14 mouse cellular contexts compared by ENCODE assay signal in the genomic region with DNA sequence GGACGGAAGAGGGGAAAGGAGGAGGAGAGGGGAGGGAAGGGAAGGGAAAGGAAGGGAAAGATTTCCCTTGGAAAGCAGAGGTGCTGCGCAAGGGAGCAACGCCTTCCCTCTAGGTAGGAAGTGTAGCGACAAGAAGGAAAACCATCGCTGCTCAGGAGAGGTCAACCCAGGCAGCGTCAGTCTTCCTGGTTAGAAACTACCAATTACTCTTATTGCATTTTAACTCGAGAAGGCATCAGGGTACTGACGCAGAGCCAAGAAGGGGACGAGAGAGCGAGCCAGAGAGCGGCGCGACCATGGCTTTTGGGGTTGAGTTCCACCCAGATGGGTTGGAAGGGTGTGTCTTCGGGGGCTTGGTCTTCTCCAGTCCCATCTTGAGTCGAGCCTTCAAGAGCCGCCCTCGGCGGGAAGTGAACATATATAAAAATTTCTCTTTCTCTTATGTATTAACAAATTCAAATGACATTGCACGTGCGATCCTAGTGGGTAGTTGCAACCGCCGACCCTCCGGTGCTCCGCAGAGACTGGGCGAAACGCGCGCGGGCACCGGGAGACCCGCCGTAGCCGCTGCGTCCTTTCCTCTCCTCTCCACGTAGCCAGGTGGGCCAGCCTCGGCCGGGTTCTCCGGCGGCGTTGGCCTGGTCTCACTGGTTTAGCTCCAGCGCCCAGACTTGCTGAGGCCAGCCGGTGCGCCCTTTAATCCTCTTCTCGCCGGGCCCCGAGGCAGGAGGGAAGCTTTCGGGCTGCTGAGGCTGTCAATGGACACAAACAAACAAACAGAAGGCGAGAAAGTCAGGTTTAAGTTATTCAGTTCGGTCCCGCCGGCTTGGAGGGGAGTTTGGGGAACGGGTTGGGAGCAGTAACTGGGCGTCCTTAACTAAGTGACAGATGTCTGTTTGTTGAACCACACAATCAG. TPM values are rescaled to one million over a fixed set of nuclear protein-coding genes. Genes with fewer than 3 reads are reported as not detected.
DNase-seq lines count a peak whose midpoint lies in the region; ATAC-seq lines count a peak whose summit lies in the region.
"Had no signal": no experiment of that assay in that cellular context is flagged by ENCODE, and none has a peak within 500 bp of the region (broad histone marks: within the 10 kb centered on the region; RNA-seq: fewer than 3 reads in every experiment).

No protein-coding gene starts in this region.

- H3K27ac ChIP-seq in heart, embryonic 13.5 days (replicated peaks) = peak overlapping the region; percentile 86
- H3K27ac ChIP-seq in neural tube, embryonic 15.5 days (replicated peaks) = no peak overlapping the region
- peak overlapping the region; percentile 56; the same call in 1 of the 2 replicates for H3K27ac ChIP-seq in limb, embryonic 10.5 days
- no peak overlapping the region for H3K27ac ChIP-seq in stomach, embryonic 16.5 days (ENCODE audit: low read length)

- H3K36me3 ChIP-seq in heart, embryonic 13.5 days = no peaks in the 10 kb centered on the region
- H3K36me3 ChIP-seq in neural tube, embryonic 15.5 days = no peaks in the 10 kb centered on the region
- H3K36me3 ChIP-seq in limb, embryonic 10.5 days = no peaks in the 10 kb centered on the region
- no peaks in the 10 kb centered on the region for H3K36me3 ChIP-seq in stomach, embryonic 16.5 days (ENCODE audit: control insufficient read depth, insufficient read depth, low read length)
- H3K36me3 ChIP-seq: G1E had no signal

- H3K4me1 ChIP-seq in heart, embryonic 13.5 days = peaks cover 43% of the 10 kb centered on the region
- H3K4me1 ChIP-seq in neural tube, embryonic 15.5 days = peaks cover 28% of the 10 kb centered on the region
- peaks cover 78% of the 10 kb centered on the region for H3K4me1 ChIP-seq in limb, embryonic 10.5 days
- peaks cover 21% of the 10 kb centered on the region for H3K4me1 ChIP-seq in stomach, embryonic 16.5 days (ENCODE audit: control insufficient read depth, insufficient read depth, low read length)

- H3K27me3 ChIP-seq in heart, embryonic 13.5 days (replicated peaks) = peaks cover 91% of the 10 kb centered on the region
- H3K27me3 ChIP-seq in neural tube, embryonic 15.5 days (replicated peaks) = peaks cover 88% of the 10 kb centered on the region
- H3K27me3 ChIP-seq in limb, embryonic 10.5 days (ENCODE audit: low read depth, poor library complexity, severe bottlenecking) = peaks cover 92% of the 10 kb centered on the region
- peaks cover 75% of the 10 kb centered on the region for H3K27me3 ChIP-seq in stomach, embryonic 16.5 days (ENCODE audit: control insufficient read depth, insufficient read depth, low read length)

- H3K4me3 ChIP-seq in heart, embryonic 13.5 days = peak overlapping the region; percentile 53
- H3K4me3 ChIP-seq in neural tube, embryonic 15.5 days (replicated peaks) = no peak overlapping the region
- peak overlapping the region; percentile 48 for H3K4me3 ChIP-seq in limb, embryonic 10.5 days
- peak overlapping the region; percentile 19; the same call in 1 of the 2 replicates for H3K4me3 ChIP-seq in stomach, embryonic 16.5 days (replicated peaks; ENCODE audit: low read length)

- H3K9ac ChIP-seq in heart, embryonic 13.5 days = peak overlapping the region; percentile 83
- H3K9ac ChIP-seq in neural tube, embryonic 15.5 days (replicated peaks) = no peak overlapping the region
- H3K9ac ChIP-seq in stomach, embryonic 16.5 days (ENCODE audit: low read length) = no peak overlapping the region

- ATAC-seq in heart, embryonic 13.5 days (ENCODE audit: extremely low read depth, insufficient number of reproducible peaks, low FRiP score, low TSS enrichment) = no peak
- ATAC-seq in neural tube, embryonic 15.5 days (ENCODE audit: low FRiP score) = no peak
- no peak for ATAC-seq in stomach, embryonic 16.5 days (ENCODE audit: insufficient read depth, low FRiP score)

- H3K4me2 ChIP-seq in heart, embryonic 13.5 days = peak overlapping the region; percentile 76
- no peak overlapping the region for H3K4me2 ChIP-seq in neural tube, embryonic 15.5 days
- no peak overlapping the region for H3K4me2 ChIP-seq in stomach, embryonic 16.5 days (ENCODE audit: low read depth, low read length)

- H3K9me3 ChIP-seq in heart, embryonic 13.5 days = no peaks in the 10 kb centered on the region
- H3K9me3 ChIP-seq in neural tube, embryonic 15.5 days (replicated peaks) = no peaks in the 10 kb centered on the region
- H3K9me3 ChIP-seq in limb, embryonic 10.5 days (replicated peaks) = no peaks in the 10 kb centered on the region
- no peaks in the 10 kb centered on the region for H3K9me3 ChIP-seq in stomach, embryonic 16.5 days (replicated peaks; ENCODE audit: control insufficient read depth, low read length)
- H3K9me3 ChIP-seq: G1E had no signal

- 8% methylated on average over 53 of the region's 53 CpGs for WGBS in heart, embryonic 13.5 days
- 2% methylated on average over 53 of the region's 53 CpGs for WGBS in neural tube, embryonic 15.5 days
- 1% methylated on average over 53 of the region's 53 CpGs for WGBS in limb, embryonic 10.5 days
- WGBS in stomach, embryonic 16.5 days = 11% methylated on average over 53 of the region's 53 CpGs

- DNase-seq in heart, adult 9 months (ENCODE audit: low spot score in 2 of 2) = no peak
- peak; percentile 70 for DNase-seq in neural tube, embryonic 10.5 days (ENCODE audit: extremely low spot score, low spot score)
- DNase-seq in limb, embryonic 10.5 days (ENCODE audit: low spot score) = peak; percentile 71
- no peak for DNase-seq in urinary bladder, postnatal 4 days (ENCODE audit: low spot score in 2 of 2)
- no peak for DNase-seq in spleen, postnatal 10 days (ENCODE audit: low spot score in 2 of 2)
- DNase-seq: adrenal gland, postnatal 25 days; layer of hippocampus, adult 9-11 months; lung, postnatal 10 days; thymus, adult 2 months had no signal

RNA-seq across cellular contexts. Expression of a gene that starts 3.4 kb away (rescaled TPM):
- 19.7 and 24.3 TPM in 2 replicates for polyA plus RNA-seq in heart, embryonic 13.5 days (2015; fragmentation: Nextera tagmentation; extraction: Ambion mirVana)
- 4.2 TPM in 1 of 2 replicates, not detected in the other for polyA plus RNA-seq in neural tube, embryonic 15.5 days (2015; fragmentation: Nextera tagmentation; extraction: Ambion mirVana)
- 3.3 and 8.5 TPM in 2 replicates for polyA plus RNA-seq in limb, embryonic 10.5 days (2016; fragmentation: Nextera tagmentation; extraction: Ambion mirVana)
- polyA plus RNA-seq in stomach, embryonic 16.5 days (2015; fragmentation: Nextera tagmentation; extraction: Ambion mirVana) = 1.0 and 1.4 TPM in 2 replicates
- polyA plus RNA-seq: G1E; gonadal fat pad, adult 2 months had no signal

RNA-seq across cellular contexts. Expression of a gene that starts 27.8 kb away (rescaled TPM):
- polyA plus RNA-seq in heart, embryonic 13.5 days (2015; fragmentation: Nextera tagmentation; extraction: Ambion mirVana) = 6.9 and 7.1 TPM in 2 replicates
- 9.7 and 12.4 TPM in 2 replicates for polyA plus RNA-seq in neural tube, embryonic 15.5 days (2015; fragmentation: Nextera tagmentation; extraction: Ambion mirVana)
- polyA plus RNA-seq in limb, embryonic 10.5 days (2016; fragmentation: Nextera tagmentation; extraction: Ambion mirVana) = 11.2 and 12.4 TPM in 2 replicates
- 5.9 and 6.6 TPM in 2 replicates for polyA plus RNA-seq in stomach, embryonic 16.5 days (2015; fragmentation: Nextera tagmentation; extraction: Ambion mirVana)

Comparison
In these comparisons a context has a peak if more than half of its experiments do, and no peak if none do; other contexts are left out.
1. H3K27ac ChIP-seq: peak in heart, embryonic 13.5 days (single experiment) and limb, embryonic 10.5 days (single experiment); none in neural tube, embryonic 15.5 days (single experiment) and stomach, embryonic 16.5 days (single experiment).
2. DNase-seq: peak in neural tube, embryonic 10.5 days (single experiment) and limb, embryonic 10.5 days (single experiment); none in heart, adult 9 months (0 of 2), urinary bladder, postnatal 4 days (0 of 2) and spleen, postnatal 10 days (0 of 2).